Mouse (Mus musculus): ENCODE data around the gene Kmt2e.

Gene Kmt2e

GRCm38 (mm10) chr5:23410040-23410717 is 24.1 kb upstream of the Kmt2e start:
- no peak for DNase-seq (ENCODE audit: extremely low read depth, low read depth, low spot score)

DNA sequence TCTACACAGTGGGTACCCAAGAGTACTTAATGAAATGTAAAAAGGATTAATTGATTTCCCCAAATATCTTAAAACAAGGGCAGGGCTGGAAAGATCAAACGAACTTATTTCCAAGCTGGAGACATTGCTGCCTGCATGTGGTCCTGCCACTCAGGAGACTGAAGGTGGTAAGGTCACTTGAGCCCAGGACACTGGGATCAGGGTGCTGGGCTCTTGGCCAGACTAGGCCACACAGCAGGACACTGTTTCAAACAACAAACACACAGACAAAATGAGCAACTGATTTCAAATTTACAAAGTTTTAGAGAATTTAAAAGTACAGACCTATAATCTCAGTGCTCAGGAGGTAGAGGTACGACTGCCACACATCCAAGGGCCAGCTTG is 23.5 kb upstream of the Kmt2e start:
- no peak for DNase-seq (ENCODE audit: extremely low read depth, low read depth, low spot score)

DNA sequence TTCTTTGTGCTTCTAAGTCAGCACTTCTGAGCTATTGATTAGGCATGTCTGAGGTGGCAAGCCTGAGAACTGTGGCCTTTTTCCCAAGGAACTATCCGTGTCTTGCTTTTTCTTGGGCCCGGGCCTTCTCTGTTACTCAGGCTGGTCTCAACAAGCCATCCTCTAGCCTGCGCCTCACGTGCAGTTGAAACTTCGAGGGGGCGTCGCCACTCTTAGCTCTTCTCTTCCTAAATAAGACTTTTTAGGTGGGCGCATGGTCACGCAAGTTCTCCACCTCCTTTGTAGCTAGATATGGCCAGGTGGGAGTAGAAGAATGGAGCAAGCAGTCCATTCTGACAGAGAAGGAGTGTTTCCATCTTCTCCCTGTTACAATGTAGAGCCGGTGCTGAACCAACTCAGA is 22.6 kb upstream of the Kmt2e start:
- DNase-seq (ENCODE audit: extremely low read depth, low read depth, low spot score): no peak

- peak; percentile 82 for DNase-seq (ENCODE audit: extremely low read depth, low read depth, low spot score)
These were observed 21.8 kb upstream of the Kmt2e start for GRCm38 (mm10) chr5:23412247-23412948.

- no peak for DNase-seq (ENCODE audit: extremely low read depth, low read depth, low spot score)
These were observed 21.2 kb upstream of the Kmt2e start for GRCm38 (mm10) chr5:23413058-23413457.

DNA sequence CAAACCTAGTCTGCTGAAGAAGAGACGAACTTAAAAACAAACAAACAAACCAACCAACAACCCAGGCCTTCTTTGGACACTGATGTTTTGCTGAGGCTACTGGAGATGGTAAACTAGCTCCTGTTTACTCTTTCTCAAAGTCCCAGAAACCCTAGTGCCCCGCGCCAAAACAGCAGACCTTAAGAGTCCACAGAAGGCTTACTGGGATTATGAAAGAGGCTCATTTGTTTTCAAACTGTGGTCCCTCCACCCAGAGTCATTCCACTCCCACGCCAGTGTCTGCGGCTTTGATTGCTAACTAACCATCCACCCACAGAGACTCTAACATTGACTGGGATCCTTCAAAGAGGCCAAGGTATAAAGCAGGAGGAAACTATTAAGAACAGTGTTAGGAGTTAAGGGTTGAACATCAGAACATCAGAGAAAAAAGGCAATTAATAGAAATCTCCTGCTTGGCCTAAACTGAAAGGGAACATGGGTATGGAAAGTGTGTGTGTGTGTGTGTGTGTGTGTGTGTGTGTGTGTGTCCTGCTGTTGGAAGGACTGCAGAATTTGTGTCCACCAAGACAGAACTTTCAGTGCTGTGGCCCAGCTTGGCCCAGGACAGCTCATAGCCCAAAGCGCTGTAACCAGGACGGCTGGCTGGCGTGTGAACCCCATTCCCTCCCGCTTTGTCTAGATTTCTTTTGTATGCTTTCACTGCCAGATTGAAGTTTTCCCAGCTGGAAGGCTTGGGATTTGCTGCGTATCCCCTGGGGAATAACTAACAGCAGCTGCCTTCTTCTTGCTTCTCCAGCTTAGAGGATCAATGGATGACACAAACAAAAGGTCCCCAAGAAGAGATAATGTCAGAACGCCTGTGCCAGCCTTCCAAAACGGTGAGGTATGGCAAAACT is 20.4 kb upstream of the Kmt2e start:
- DNase-seq (ENCODE audit: extremely low read depth, low read depth, low spot score): no peak

GRCm38 (mm10) chr5:23414490-23415126 is 19.6 kb upstream of the Kmt2e start:
- DNase-seq (ENCODE audit: extremely low read depth, low read depth, low spot score): no peak

DNA sequence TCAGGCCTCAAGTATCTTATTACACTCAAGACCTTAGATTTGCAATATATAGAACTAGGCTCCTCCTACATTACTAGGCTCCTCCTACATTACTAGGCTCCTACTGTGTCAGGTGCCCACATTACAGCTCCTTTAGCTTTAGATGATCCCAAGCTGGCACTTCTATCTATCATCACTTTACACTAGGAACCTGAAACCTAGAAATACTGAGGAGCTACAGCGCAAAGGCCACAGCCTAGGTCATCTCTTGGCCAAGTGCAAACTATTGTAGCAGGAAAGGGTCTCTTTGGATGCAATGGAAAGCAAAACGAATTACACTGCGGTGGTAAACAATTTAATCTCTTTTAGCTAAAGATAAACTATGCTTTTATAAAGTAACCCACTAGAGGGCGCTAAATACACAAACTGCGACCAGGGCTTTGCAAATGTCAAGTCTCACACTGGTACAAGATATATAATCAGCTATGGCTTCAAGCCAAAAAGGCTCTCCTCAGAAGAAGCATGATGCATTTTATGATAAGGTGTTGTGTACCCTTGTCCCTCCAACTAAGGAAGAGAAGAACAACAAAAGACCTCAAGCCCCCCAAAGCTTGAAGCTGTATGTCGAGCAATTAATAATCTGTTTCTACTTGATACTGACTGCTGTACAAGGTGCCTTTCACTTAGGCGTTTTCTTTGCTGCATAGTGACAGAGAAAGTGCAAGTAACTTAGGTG is 18.5 kb upstream of the Kmt2e start:
- DNase-seq (ENCODE audit: extremely low read depth, low read depth, low spot score): no peak

DNA sequence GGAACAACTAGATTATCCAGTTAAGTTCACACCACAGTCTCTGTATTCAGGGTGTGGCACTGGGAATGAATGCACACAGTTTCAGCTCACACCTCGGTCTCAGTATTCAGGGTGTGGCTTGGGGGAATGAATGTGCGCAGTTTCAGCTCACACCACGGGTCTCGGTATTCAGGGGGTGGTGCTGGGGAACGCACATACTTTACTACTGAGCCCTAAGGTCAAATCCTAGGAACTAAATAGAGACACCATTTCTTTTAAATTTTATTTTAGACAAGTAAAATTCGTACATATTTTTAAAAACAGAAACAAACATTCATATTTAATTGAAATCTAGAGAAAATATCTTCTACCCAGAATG is 18.0 kb upstream of the Kmt2e start:
- DNase-seq (ENCODE audit: extremely low read depth, low read depth, low spot score): no peak

DNA sequence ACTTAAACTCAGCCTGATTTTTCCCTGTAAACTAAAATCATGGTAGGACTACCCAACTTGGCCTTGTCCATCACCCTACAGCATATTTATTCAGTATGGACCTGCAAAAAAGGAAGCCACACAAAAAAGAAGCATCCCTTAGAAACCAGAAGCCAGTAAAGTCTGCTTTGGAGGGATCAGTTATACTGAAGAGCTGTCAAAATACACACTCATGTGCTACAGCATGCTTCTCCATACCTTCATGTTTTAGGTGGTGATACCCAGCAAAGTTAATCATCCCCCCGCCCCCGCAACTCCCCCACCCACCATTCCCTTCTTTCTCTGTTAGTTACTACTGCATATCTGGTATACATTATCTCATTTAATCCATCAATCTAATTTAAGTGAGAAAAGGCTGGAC is 16.5 kb upstream of the Kmt2e start:
- no peak for DNase-seq (ENCODE audit: extremely low read depth, low read depth, low spot score)

GRCm38 (mm10) chr5:23418147-23418781 is 16.0 kb upstream of the Kmt2e start:
- DNase-seq (ENCODE audit: extremely low read depth, low read depth, low spot score): no peak

GRCm38 (mm10) chr5:23418797-23419595 is 15.2 kb upstream of the Kmt2e start:
- DNase-seq (ENCODE audit: extremely low read depth, low read depth, low spot score): no peak

DNA sequence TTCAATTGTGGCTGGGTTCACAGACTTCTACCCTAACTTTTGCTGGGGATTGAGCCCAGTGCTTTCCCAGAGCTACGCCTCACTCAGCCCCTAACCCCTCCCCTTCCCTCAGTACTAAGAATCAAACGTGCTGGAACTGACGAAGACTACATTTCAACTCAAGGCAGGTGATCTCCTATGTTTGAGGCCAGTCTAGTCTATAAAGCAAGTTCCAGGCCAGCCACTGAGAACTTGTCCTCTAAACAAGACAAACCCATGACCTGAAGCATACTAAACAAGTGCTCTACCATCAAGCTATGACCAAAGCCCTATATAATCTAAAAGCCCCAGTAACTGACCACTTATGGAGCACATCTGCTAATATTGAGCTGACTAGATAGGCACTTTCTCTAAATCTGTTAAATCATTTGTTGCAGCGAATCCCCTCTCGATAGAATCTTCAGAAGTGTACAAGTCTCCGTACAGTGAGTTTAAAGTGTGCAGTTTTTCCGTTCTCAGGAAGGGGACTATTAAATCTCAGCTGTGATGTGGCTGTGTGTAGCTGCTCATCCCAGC is 14.5 kb upstream of the Kmt2e start:
- no peak for DNase-seq (ENCODE audit: extremely low read depth, low read depth, low spot score)

GRCm38 (mm10) chr5:23420410-23420809 is 13.8 kb upstream of the Kmt2e start:
- no peak for DNase-seq (ENCODE audit: extremely low read depth, low read depth, low spot score)

- DNase-seq (ENCODE audit: extremely low read depth, low read depth, low spot score): no peak
These were observed 12.8 kb upstream of the Kmt2e start for GRCm38 (mm10) chr5:23421440-23421839.

DNA sequence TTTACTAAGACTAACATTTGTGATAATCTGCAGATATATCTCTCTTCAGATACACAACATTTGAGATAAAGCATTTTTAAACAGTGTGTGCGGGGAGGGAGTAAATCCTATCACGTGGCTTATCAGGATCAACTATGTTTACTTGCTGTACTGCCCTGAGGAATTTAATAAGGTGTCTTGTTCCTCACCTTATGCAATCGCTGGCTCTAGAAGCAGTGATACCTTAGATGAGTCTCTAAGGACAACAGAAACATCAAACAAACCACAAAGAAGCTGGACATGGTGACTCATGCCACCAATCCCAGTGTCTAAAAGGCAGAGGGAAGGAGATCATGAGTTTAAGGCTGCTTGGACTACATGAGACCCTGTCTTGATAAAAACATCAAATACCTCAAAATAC is 11.2 kb upstream of the Kmt2e start:
- DNase-seq (ENCODE audit: extremely low read depth, low read depth, low spot score): no peak

DNA sequence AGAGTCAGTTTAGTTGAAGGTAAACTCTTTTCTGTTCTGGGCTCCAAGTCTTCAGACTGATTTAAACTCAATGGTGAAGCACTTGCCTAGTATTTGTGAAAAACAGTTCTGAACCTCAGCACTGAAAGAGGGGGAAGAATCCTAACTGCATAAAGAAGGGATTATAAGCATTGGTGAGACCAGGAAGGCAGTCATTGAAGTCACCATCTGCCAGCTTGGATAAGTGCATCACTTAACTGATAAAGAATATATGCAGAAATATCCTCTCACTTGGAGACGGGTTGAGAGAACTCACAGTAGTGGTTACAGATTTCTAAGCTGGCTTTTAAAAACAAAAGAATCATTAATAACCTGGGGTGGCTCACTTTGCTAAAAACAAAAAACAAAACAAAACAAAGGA is 6.7 kb upstream of the Kmt2e start:
- DNase-seq (ENCODE audit: extremely low read depth, low read depth, low spot score): no peak

GRCm38 (mm10) chr5:23431070-23431864 is 3.0 kb upstream of the Kmt2e start:
- DNase-seq (ENCODE audit: extremely low read depth, low read depth, low spot score): no peak
